Mouse (Mus musculus) thymus, adult 2 months (tissue): ENCODE measurements around the gene Cd200r4. TPM values are rescaled to one million over a fixed set of nuclear protein-coding genes. Genes with fewer than 3 reads are reported as not detected.

Experiments
- DNase-seq: peaks from one replicate; pipeline ENCODE4 v3.0.0; 2021
- H3K27ac ChIP-seq: fragments of 200-500 bp; 2 replicates; pipeline ENCODE4 v1.5.1; 2012; ENCODE audit warnings: low read length, control low read depth; ENCODE audit not compliant: control insufficient read depth, insufficient read depth
- H3K27me3 ChIP-seq: fragments of 200-500 bp; 2 replicates; pipeline ENCODE4 v1.6.1; 2012; ENCODE audit warnings: mild to moderate bottlenecking, low read length, moderate library complexity, mixed read lengths; ENCODE audit not compliant: control insufficient read depth, insufficient read depth
- H3K36me3 ChIP-seq: fragments of 200-500 bp; 2 replicates; pipeline ENCODE4 v1.6.1; 2012; ENCODE audit warnings: mild to moderate bottlenecking, low read length, moderate library complexity; ENCODE audit not compliant: control insufficient read depth, insufficient read depth
- H3K4me1 ChIP-seq: fragments of 200-500 bp; replicated peaks from 2 replicates; pipeline ENCODE4 v1.6.1; 2012; ENCODE audit warnings: low read length; ENCODE audit not compliant: control insufficient read depth, insufficient read depth
- H3K4me3 ChIP-seq: fragments of 200-500 bp; 2 replicates; pipeline ENCODE4 v1.5.1; 2012; ENCODE audit warnings: mild to moderate bottlenecking, low read length, control low read depth, moderate library complexity; ENCODE audit not compliant: control insufficient read depth, insufficient read depth
- CTCF ChIP-seq: fragments of 200-500 bp; IDR thresholded peaks from 2 replicates; pipeline ENCODE4 v1.5.1; 2012; ENCODE audit warnings: mild to moderate bottlenecking, control low read depth, low read length, moderate library complexity, borderline replicate concordance; ENCODE audit not compliant: control insufficient read depth, poor library complexity, insufficient read depth; ENCODE audit errors: extremely low read depth
- POLR2A ChIP-seq: fragments of 200-500 bp; IDR thresholded peaks from 2 replicates; pipeline ENCODE4 v1.6.1; 2012; ENCODE audit warnings: mild to moderate bottlenecking, low read length, control low read depth, moderate library complexity; ENCODE audit not compliant: control insufficient read depth, poor library complexity, insufficient read depth; ENCODE audit errors: extremely low read depth
- WGBS: fragments of 180-500 bp; shearing (Covaris S2); methylation state at CpG from one replicate; pipeline ENCODE4 v1.1.7; 2018; 5-methylcytosine and 5-hydroxymethylcytosine counted together
- polyA plus RNA-seq: library from polyadenylated mRNA; depleted of rRNA; stranded (reverse); fragments of >200 nt; gene quantifications from 2 replicates; pipeline ENCODE4 v1.2.3, GENCODE M21; 2012; rRNA removed

Gene Cd200r4
- polyA plus RNA-seq, 1 experiment: 0.98 TPM

DNA sequence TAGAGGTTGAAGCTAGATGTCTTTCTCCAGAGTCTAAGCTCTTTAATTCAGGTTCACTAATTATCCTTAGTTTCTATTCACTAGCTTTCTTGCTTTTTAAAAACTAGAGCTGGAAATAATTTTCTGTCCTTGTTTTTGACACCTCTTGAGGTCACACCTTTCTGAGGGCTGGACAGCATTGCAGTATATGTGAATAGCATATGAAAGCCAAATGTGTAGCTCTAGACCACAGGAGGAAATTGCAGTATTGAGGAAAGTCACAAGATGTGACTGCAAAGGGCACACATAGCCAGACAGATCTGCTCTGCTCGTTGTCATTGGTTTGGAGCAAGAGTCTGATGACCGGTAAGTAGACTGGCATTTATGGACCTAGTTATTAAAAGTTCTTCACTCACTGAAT lies 55.3 kb downstream of the Cd200r4 start, which contains the start of gene Cd200r2:
Cd200r2 (plus strand) TSS at position 301 of the 400 bp plus-strand sequence.
- no peak for DNase-seq
- no peak within 1 kb of the TSS for H3K4me3 ChIP-seq
- H3K27ac ChIP-seq: no peak within 1 kb of the TSS
- no peaks in the 10 kb centered on the region for H3K27me3 ChIP-seq
- TF ChIP-seq CTCF: no peak
- no peak for TF ChIP-seq POLR2A
- WGBS: 87% methylated on average over 2 of the region's 2 CpGs
- no peaks in the 10 kb centered on the region for H3K4me1 ChIP-seq
- no peaks in the 10 kb centered on the region for H3K36me3 ChIP-seq

DNA sequence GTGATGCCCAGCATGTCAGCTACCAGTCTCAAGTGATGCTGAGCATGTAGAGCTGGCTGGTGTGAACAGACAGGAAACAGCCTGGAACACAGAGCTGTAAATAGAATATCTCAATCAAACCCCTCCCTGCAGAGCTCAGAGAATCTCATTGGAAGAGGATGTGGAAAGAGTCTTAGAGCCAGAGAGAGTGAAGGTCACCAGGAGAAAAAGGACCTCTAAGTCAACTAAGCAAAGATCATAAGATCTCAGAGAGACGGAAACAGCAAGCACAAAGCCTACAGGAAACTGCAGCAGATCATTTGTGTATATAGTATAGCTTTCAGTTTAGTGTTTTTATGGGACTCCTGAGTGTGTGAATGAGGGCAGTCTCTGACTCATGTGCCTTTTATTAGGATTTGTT lies 63.6 kb downstream of the Cd200r4 start:
- TF ChIP-seq CTCF (no peak), POLR2A (no peak)
- no peak overlapping the region for H3K27ac ChIP-seq

DNA sequence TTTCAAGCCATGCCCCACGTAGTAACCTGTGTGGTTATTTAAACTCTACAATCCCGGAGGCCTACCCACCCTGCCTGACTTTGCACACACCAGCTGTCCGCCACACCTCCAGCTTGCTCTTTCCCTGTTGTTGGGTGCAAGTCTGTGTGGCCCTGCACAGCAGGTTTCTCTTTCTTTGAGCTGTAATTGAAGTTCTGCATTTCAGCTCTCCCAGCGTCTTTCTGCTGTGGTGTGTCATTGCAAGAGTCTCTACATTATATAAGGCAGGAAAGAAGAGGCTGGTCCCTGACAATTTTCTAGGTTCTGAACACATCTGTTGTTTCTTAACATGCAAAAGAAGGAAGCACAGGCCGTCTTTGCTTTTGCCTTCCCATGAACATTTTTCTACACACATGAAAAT lies 65.1 kb downstream of the Cd200r4 start:
- Histone ChIP-seq H3K4me3 (no peak overlapping the region), H3K36me3 (no peaks in the 10 kb centered on the region), H3K27ac (no peak overlapping the region), H3K27me3 (no peaks in the 10 kb centered on the region), H3K4me1 (no peaks in the 10 kb centered on the region)
- TF ChIP-seq CTCF (no peak), POLR2A (no peak)
- WGBS: 42% methylated on average over 5 of the region's 5 CpGs
- DNase-seq: no peak

More for the DNA sequence above, 63.6 kb downstream of the Cd200r4 start:
- no peaks in the 10 kb centered on the region for H3K4me1 ChIP-seq
- no peak overlapping the region for H3K4me3 ChIP-seq
- 81% methylated on average over 1 of the region's 1 CpGs for WGBS
- no peak for DNase-seq
- no peaks in the 10 kb centered on the region for H3K27me3 ChIP-seq
- H3K36me3 ChIP-seq: no peaks in the 10 kb centered on the region

DNA sequence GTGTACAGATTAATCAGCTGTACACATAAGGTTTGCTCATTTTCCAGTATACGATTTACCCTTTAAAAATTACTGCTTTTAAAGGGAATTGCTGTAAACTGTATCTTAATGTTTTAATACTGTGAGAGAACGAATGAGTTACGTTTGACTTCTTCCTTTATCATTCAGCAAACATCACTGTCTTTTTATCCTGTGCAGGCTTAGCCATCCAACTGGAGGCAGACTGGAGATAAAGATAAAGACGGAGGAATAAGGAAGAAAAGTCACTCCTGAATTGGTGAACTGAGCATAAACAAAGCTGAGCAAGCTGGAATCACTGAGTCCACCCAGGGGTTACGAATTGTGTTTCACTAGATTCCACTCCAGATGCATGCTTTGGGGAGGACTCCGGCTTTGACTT lies 66.1 kb downstream of the Cd200r4 start:
- H3K27me3 ChIP-seq: no peaks in the 10 kb centered on the region
- no peak overlapping the region for H3K27ac ChIP-seq
- no peaks in the 10 kb centered on the region for H3K36me3 ChIP-seq
- no peaks in the 10 kb centered on the region for H3K4me1 ChIP-seq
- DNase-seq: no peak
- 96% methylated on average over 6 of the region's 6 CpGs for WGBS
- H3K4me3 ChIP-seq: no peak overlapping the region
- TF ChIP-seq POLR2A (no peak), CTCF (no peak)

Other genes starting within 250 kb of the Cd200r4 start
- gene Nepro, start 87.4 kb upstream of the Cd200r4 start, polyA plus RNA-seq: 6.8 and 7.9 TPM in 2 replicates
- 5.1 and 5.4 TPM in 2 replicates for gene Gtpbp8, start 65.4 kb upstream of the Cd200r4 start, polyA plus RNA-seq
- 2.4 and 3.7 TPM in 2 replicates for gene Cd200r1, start 46.0 kb upstream of the Cd200r4 start, polyA plus RNA-seq
- gene Cd200r2, start 55.4 kb downstream of the Cd200r4 start, polyA plus RNA-seq: not detected in 2 replicates
- gene Cd200r3, start 131.9 kb downstream of the Cd200r4 start, polyA plus RNA-seq: 0.38 TPM in 1 of 2 replicates, not detected in the other